Mouse (Mus musculus) cerebellum, adult 2 months (tissue): ENCODE results near the gene Kat7. TPM values are rescaled to one million over a fixed set of nuclear protein-coding genes. Genes with fewer than 3 reads are reported as not detected.

Experiments
- DNase-seq, 2 experiments: peaks; one replicate each; pipeline ENCODE4 v3.0.0; 2021
- H3K27ac ChIP-seq: fragments of 200-500 bp; 2 replicates; pipeline ENCODE4 v1.5.1; 2012; ENCODE audit warnings: low read length, control low read depth, inconsistent platforms; ENCODE audit not compliant: insufficient read depth
- H3K27me3 ChIP-seq: fragments of 200-500 bp; 2 replicates; pipeline ENCODE4 v1.6.1; 2012; ENCODE audit warnings: inconsistent platforms, mild to moderate bottlenecking, low read length, moderate library complexity; ENCODE audit not compliant: control insufficient read depth, insufficient read depth
- H3K4me1 ChIP-seq: fragments of 200-500 bp; 2 replicates; pipeline ENCODE4 v1.6.1; 2011; ENCODE audit warnings: low read length; ENCODE audit not compliant: control insufficient read depth, insufficient read depth
- H3K4me3 ChIP-seq: fragments of 200-500 bp; replicated peaks from 2 replicates; pipeline ENCODE3; 2011; ENCODE audit warnings: mild to moderate bottlenecking, low read depth, low read length, control low read depth; ENCODE audit not compliant: insufficient read depth
- CTCF ChIP-seq: fragments of 200-500 bp; IDR thresholded peaks from 2 replicates; pipeline ENCODE4 v1.5.1; 2011; ENCODE audit warnings: low read depth, mild to moderate bottlenecking, control low read depth, low read length, moderate library complexity, borderline replicate concordance; ENCODE audit not compliant: insufficient read depth
- POLR2A ChIP-seq: fragments of 200-500 bp; IDR thresholded peaks from 2 replicates; pipeline ENCODE4 v1.6.1; 2011; ENCODE audit warnings: low read length, control low read depth, borderline replicate concordance; ENCODE audit not compliant: insufficient read depth
- WGBS: fragments of 180-500 bp; shearing (Covaris S2); methylation state at CpG from one replicate; pipeline ENCODE4 v1.1.7; 2018; 5-methylcytosine and 5-hydroxymethylcytosine counted together
- polyA plus RNA-seq: library from polyadenylated mRNA; depleted of rRNA; stranded (reverse); fragments of >200 nt; gene quantifications from 2 replicates; pipeline ENCODE4 v1.2.3, GENCODE M21; 2012

Kat7 gene
- polyA plus RNA-seq, 1 experiment, result 68.5 TPM

DNA sequence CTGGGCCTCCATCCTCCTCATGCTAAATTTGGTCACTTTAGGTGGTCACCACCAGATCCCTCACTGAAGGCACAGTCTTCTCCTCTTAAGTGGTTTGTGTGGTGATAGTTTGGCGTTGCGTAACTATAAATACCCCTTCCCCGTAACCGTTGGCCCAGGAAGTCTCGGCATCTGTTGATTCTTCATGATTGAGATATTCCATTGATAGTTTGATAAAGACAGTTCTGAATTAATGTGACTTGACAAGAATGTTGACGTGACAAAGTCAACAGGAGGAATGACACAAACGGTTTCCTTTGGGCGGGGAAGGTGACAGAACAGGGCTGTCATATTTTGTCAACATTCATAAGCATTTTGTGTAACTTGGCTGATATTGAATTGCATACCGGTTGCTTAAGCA lies 43.2 kb upstream of the Kat7 start:
- no peak overlapping the region for H3K4me3 ChIP-seq
- no peak for DNase-seq
- TF ChIP-seq POLR2A (no peak), CTCF (no peak)
- peaks cover 6% of the 10 kb centered on the region for H3K4me1 ChIP-seq
- 78% methylated on average over 9 of the region's 9 CpGs for WGBS
- H3K27ac ChIP-seq, result no peak overlapping the region
- no peaks in the 10 kb centered on the region for H3K27me3 ChIP-seq

DNA sequence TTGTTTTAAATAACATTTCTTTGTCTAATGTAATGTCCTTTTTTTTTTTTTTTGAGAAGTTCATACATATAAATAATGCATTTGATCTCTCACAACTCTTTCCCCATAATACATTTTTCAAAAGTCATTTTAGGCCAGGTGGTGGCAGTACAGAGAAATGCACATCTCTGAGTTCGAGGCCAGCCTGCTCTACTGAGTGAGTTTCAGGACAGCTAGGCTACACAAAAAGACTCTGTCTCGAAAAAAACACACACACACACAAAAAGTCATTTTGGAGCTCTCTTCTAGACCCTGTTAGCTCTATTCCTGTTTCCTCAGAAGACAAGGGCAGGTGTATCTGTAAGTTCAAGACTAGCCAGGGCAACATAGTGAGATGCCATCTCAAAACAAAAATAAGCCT lies 42.6 kb upstream of the Kat7 start:
- TF ChIP-seq CTCF, result no peak
- TF ChIP-seq POLR2A, result no peak
- Histone ChIP-seq H3K27me3 (no peaks in the 10 kb centered on the region), H3K4me3 (no peak overlapping the region), H3K27ac (no peak overlapping the region), H3K4me1 (peaks cover 6% of the 10 kb centered on the region)
- no peak for DNase-seq
- 77% methylated on average over 2 of the region's 2 CpGs for WGBS

DNA sequence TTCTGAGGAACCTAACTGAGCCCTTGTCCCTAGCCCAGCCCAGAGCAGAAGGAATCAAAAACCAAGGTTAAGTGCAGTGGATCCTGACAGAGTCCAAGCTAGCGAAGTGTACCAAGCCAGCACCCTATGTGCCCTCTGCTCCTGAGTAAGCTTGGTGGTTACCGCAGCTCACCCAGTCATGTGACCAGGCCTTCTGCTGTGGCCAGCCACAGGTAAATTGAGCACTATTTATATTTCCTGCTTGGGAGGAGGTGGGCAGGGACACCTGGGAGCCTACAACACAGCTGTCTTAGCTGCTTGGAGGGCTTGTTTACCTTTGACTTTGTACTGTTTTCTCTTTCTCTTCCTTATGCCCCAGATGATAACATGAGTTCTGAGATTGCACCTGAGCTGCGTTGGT lies 40.9 kb upstream of the Kat7 start:
- no peak for DNase-seq
- H3K27me3 ChIP-seq, result no peaks in the 10 kb centered on the region
- H3K4me1 ChIP-seq, result no peaks in the 10 kb centered on the region; the same call in 1 of the 2 replicates
- TF ChIP-seq POLR2A (no peak), CTCF (no peak)
- no peak overlapping the region for H3K4me3 ChIP-seq
- WGBS, result 91% methylated on average over 3 of the region's 3 CpGs
- H3K27ac ChIP-seq, result no peak overlapping the region

DNA sequence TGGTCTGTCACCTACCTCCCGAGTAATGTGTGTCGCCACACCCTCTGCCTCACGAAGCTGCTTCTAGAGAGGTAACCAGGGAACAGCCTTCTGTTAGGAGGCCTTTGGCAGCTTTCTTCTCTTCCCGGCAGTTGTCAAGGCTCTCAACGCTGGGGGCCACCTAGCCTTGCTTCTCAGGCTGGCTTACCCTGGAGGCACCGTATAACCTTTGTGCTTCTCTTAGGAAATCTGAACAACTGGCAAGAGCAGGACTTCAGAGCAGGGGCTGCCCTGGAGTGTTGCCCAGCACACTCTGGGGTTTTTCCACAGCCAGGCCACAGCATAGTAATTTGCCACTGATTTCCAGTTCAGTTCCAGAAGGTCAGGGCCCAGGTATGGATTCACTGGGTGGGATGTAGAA lies 40.2 kb upstream of the Kat7 start:
- no peak overlapping the region for H3K4me3 ChIP-seq
- 32% methylated on average over 6 of the region's 6 CpGs for WGBS
- TF ChIP-seq CTCF (no peak), POLR2A (no peak)
- DNase-seq, result no peak
- H3K27ac ChIP-seq, result no peak overlapping the region
- H3K27me3 ChIP-seq, result no peaks in the 10 kb centered on the region
- no peaks in the 10 kb centered on the region; the same call in 1 of the 2 replicates for H3K4me1 ChIP-seq

DNA sequence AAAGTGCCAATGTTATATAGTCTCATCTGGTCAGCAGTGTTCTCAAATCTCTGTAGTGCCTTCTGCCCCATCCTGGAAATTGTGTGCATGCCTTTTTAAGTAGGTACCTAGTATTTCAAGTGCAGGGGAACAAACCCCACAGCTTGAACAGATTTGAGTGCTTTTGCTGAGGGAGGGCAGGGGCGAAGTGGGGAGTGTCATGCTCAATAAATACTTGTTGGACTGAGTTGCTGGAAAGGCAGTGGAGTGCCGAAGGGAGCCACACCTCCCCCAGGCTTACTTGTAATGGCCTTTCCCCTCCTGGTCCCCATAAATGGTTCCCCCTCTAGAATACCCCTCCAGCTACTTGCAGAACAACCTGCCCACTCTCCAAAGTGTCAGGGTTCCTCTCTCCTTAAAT lies 34.1 kb upstream of the Kat7 start:
- Histone ChIP-seq H3K27ac (no peak overlapping the region), H3K4me3 (no peak overlapping the region), H3K4me1 (no peaks in the 10 kb centered on the region), H3K27me3 (no peaks in the 10 kb centered on the region)
- DNase-seq, result no peak
- WGBS, result 71% methylated on average over 2 of the region's 2 CpGs
- TF ChIP-seq CTCF (no peak), POLR2A (no peak)

DNA sequence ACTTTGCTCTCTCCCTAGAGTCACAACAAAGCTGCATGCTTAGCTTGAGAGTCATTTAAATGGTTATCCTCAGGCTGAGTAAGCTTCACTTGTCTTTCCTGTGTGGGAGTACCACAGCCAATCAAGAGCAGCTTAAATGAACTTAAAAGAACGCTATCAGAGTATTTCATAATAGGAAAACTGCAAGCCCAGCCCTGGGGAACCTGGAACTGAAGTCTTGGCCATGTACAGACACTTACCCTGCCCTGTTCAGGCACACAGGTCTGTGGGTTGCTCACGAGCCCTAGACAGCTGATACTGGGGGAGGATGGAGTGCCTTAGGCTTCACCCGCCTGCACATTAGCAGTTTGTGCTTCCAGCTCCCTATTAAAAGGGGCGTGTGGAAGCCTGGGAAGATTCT lies 33.1 kb upstream of the Kat7 start:
- Histone ChIP-seq H3K4me1 (no peaks in the 10 kb centered on the region), H3K27me3 (no peaks in the 10 kb centered on the region), H3K4me3 (no peak overlapping the region), H3K27ac (no peak overlapping the region)
- 79% methylated on average over 4 of the region's 4 CpGs for WGBS
- DNase-seq, result no peak
- no peak for TF ChIP-seq CTCF
- TF ChIP-seq POLR2A, result no peak

DNA sequence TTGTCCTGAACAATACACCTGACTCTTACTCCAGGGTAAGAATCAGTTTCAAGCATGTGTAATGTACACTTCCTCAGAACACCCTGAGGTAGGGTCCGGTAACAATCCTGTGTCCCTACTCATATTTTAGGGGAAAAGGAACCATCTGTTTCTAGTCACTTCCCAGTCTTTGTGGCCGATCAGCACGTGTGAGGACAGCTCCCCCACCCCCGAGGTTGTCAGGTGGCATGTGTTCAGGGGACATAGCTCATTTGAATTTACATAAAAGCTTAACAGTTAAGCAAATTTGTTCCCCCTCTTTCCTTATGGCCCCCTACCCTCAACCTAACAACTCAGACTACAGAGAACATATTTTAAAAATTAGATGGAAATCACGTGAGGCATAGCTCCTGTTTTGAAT lies 30.6 kb upstream of the Kat7 start:
- no peak for DNase-seq
- Histone ChIP-seq H3K27ac (no peak overlapping the region), H3K4me1 (no peaks in the 10 kb centered on the region), H3K4me3 (no peak overlapping the region), H3K27me3 (no peaks in the 10 kb centered on the region; the same call in 1 of the 2 replicates)
- TF ChIP-seq POLR2A, result no peak
- TF ChIP-seq CTCF, result no peak
- WGBS, result 58% methylated on average over 5 of the region's 5 CpGs

DNA sequence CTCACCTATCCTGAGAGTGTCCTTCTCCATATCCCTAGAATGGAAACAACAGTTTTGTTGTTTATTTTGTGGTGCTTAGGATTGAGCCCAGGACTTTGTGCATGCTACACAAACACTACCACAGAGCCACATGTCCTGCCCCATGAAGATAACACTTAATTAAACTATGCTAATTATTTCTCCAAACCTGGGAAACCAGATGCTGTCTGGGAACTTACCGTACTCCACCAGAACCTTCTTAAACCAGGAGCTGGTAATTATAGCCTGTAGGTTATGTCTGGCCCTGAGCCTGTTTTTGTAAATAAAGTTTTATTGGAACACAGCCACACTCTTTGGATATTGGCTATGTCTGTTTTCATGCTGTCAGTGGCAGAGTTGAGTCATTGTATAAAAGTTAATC lies 30.2 kb upstream of the Kat7 start:
- TF ChIP-seq POLR2A (no peak), CTCF (no peak)
- Histone ChIP-seq H3K4me3 (no peak overlapping the region), H3K27ac (no peak overlapping the region), H3K27me3 (no peaks in the 10 kb centered on the region; the same call in 1 of the 2 replicates), H3K4me1 (no peaks in the 10 kb centered on the region)
- 74% methylated on average over 1 of the region's 1 CpGs for WGBS
- no peak for DNase-seq

DNA sequence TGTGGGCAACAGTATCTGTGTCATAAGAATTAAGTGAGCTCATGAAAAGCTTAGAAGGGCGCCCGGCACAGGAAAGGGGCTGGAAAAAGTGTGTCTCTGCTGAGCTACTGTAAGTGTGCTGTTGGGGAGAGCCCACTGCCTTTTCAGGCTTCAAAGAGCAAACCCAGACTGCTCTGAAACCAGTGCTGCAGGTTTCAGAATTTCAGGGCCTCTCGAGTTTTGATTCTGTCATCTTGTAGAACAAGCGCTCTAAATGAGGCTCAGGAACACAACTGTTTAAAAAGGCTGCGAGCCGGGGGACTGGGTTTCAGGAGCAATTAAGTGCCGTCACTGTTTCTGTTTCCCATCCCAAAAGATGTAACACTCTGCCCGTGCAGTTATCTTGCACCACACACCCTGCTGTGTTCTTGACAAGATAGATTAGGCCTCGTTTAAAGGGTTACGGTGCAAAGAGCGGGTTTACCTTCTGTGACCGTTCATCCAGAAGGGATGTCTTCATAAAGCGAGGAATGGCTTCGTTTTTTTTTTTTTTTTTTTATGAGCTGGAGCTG lies 29.5 kb upstream of the Kat7 start:
- H3K27ac ChIP-seq, result no peak overlapping the region
- H3K27me3 ChIP-seq, result no peaks in the 10 kb centered on the region; the same call in 1 of the 2 replicates
- H3K4me3 ChIP-seq, result no peak overlapping the region
- H3K4me1 ChIP-seq, result no peaks in the 10 kb centered on the region
- no peak for DNase-seq
- no peak for TF ChIP-seq POLR2A
- TF ChIP-seq CTCF, result no peak
- 35% methylated on average over 14 of the region's 14 CpGs for WGBS
